Mouse (Mus musculus) heart, embryonic 10.5 days (tissue): ENCODE measurements around the gene Glis2. TPM values are rescaled to one million over a fixed set of nuclear protein-coding genes. Genes with fewer than 3 reads are reported as not detected.

Source experiments
- DNase-seq: peaks from one replicate; pipeline ENCODE4 v3.0.0-alpha.2; 2017; ENCODE audit warnings: low spot score
- H3K27ac ChIP-seq: fragments of 300-500 bp; sonication (generic); 2 replicates; pipeline ENCODE4 v1.5.1; 2016; ENCODE audit warnings: mild to moderate bottlenecking
- H3K27me3 ChIP-seq: fragments of 300-500 bp; sonication (generic); 2 replicates; pipeline ENCODE4 v1.6.1; 2016; ENCODE audit warnings: mild to moderate bottlenecking; ENCODE audit not compliant: poor library complexity, insufficient read depth, severe bottlenecking
- H3K36me3 ChIP-seq: fragments of 300-500 bp; sonication (generic); 2 replicates; pipeline ENCODE4 v1.6.1; 2016; ENCODE audit warnings: mild to moderate bottlenecking, moderate library complexity
- H3K4me1 ChIP-seq: fragments of 300-500 bp; sonication (generic); 2 replicates; pipeline ENCODE4 v1.6.1; 2016; ENCODE audit warnings: mild to moderate bottlenecking
- H3K4me3 ChIP-seq: fragments of 300-500 bp; sonication (generic); 2 replicates; pipeline ENCODE4 v1.5.1; 2016; ENCODE audit warnings: mild to moderate bottlenecking, moderate library complexity
- H3K9me3 ChIP-seq: fragments of 300-500 bp; sonication (generic); 2 replicates; pipeline ENCODE4 v1.6.1; 2016; ENCODE audit warnings: mild to moderate bottlenecking, moderate library complexity
- WGBS: fragments of 180-500 bp; shearing (Covaris S2); methylation state at CpG from one replicate; pipeline ENCODE4 v1.1.7; 2016; 5-methylcytosine and 5-hydroxymethylcytosine counted together
- polyA plus RNA-seq: library from polyadenylated mRNA; unstranded; fragments of >200 nt; fragmentation: Nextera tagmentation; extraction: Ambion mirVana; gene quantifications from 2 replicates; pipeline ENCODE4 v1.2.1, GENCODE M21; 2016

The Glis2 gene
- polyA plus RNA-seq, 1 experiment from 2014 or later, result 20.7 TPM

DNA sequence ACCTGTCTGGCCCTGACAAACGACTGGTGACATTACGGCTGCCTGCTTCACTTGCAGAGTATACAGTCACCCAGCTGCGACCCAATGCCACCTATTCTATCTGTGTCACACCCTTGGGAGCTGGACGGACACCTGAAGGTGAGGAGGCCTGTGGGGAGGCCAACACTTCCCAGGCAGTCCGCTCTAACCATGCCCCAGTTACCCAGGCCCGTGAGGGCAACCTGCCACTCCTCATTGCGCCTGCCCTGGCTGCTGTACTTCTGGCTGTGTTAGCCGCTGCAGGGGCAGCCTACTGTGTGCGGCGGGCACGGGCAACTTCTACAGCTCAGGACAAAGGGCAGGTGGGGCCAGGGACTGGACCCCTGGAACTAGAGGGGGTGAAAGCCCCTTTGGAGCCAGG, 55.2 kb downstream of the Glis2 start:
- H3K4me1 ChIP-seq, result peaks cover 87% of the 10 kb centered on the region
- H3K27ac ChIP-seq, result no peak overlapping the region; the same call in 1 of the 2 replicates
- peaks cover 68% of the 10 kb centered on the region for H3K36me3 ChIP-seq
- H3K27me3 ChIP-seq, result no peaks in the 10 kb centered on the region
- no peaks in the 10 kb centered on the region for H3K9me3 ChIP-seq
- peak; percentile 63 for DNase-seq
- no peak overlapping the region for H3K4me3 ChIP-seq
- 87% methylated on average over 11 of the region's 11 CpGs for WGBS

DNA sequence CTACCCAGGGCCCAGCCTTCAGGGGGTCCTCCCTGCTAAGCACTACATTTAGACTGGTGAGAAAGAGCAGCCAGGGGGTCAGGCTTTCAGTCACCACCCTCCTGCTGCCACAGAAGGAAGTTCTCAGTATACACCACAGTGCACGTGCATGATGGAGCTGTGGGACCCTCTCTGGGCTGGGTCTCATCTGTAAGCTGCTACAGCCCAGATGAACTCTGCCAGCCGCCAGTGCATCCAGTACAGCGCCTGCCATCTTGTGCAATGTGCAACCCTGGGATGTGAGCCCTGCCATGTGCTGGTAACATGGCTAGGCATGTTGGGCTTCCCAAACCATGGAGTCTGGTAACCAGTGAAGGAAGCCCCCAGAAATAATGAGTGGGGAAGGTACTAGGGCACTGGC, 55.6 kb downstream of the Glis2 start:
- Histone ChIP-seq H3K9me3 (no peaks in the 10 kb centered on the region), H3K27me3 (no peaks in the 10 kb centered on the region), H3K27ac (no peak overlapping the region; the same call in 1 of the 2 replicates), H3K4me1 (peaks cover 89% of the 10 kb centered on the region), H3K4me3 (no peak overlapping the region), H3K36me3 (peaks cover 71% of the 10 kb centered on the region)
- no peak for DNase-seq
- WGBS, result 87% methylated on average over 3 of the region's 3 CpGs

DNA sequence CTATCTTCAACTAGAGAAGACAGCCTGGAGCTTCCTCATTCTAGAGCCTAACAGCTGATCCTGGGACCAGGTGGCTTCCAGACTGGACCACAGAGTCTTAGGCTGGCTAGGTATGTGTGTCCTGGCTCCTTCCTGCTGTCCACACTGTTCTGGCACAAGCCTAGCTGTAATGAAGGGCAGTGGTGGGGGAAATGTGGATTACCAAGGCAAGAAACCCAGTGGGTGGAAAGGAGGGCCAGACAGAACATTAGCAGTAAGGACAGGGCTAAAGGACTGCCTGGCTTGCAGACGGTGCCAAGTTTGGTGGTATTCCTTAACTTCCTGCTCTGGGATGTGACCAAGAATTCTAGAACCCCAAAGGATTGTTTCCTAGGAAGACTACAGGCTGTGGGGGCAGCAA, 56.6 kb downstream of the Glis2 start:
- H3K4me1 ChIP-seq, result peaks cover 92% of the 10 kb centered on the region
- DNase-seq, result no peak
- no peak overlapping the region for H3K4me3 ChIP-seq
- H3K36me3 ChIP-seq, result peaks cover 71% of the 10 kb centered on the region
- no peaks in the 10 kb centered on the region for H3K27me3 ChIP-seq
- whole genome bisulfite sequencing, result 86% methylated on average over 1 of the region's 1 CpGs
- no peaks in the 10 kb centered on the region for H3K9me3 ChIP-seq
- peak overlapping the region; percentile 69; the same call in 1 of the 2 replicates for H3K27ac ChIP-seq

DNA sequence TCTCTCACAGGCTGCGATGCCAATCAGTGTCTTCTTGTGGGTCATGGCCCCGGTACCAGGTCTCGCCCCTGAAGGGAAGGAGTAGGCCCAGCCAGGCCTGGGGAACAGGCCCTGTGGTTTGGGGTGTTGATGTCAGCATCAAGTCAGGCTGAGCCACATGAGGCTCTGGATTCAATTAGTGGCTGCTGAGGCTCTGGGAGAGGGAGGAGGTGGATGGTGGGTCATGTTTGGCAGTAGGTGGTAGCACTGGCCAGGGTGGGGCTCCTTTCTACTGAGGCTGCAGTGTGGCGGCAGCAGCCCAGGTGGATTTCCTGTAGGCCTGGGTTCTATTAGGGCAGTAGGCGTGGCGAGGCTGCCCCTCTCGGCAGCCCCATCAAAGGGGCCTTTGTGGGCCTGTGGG, 57.1 kb downstream of the Glis2 start:
- Histone ChIP-seq H3K9me3 (no peaks in the 10 kb centered on the region), H3K4me3 (no peak overlapping the region), H3K27me3 (no peaks in the 10 kb centered on the region), H3K27ac (peak overlapping the region; percentile 69), H3K36me3 (peaks cover 71% of the 10 kb centered on the region), H3K4me1 (peaks cover 92% of the 10 kb centered on the region)
- DNase-seq, result no peak
- 79% methylated on average over 7 of the region's 7 CpGs for WGBS

DNA sequence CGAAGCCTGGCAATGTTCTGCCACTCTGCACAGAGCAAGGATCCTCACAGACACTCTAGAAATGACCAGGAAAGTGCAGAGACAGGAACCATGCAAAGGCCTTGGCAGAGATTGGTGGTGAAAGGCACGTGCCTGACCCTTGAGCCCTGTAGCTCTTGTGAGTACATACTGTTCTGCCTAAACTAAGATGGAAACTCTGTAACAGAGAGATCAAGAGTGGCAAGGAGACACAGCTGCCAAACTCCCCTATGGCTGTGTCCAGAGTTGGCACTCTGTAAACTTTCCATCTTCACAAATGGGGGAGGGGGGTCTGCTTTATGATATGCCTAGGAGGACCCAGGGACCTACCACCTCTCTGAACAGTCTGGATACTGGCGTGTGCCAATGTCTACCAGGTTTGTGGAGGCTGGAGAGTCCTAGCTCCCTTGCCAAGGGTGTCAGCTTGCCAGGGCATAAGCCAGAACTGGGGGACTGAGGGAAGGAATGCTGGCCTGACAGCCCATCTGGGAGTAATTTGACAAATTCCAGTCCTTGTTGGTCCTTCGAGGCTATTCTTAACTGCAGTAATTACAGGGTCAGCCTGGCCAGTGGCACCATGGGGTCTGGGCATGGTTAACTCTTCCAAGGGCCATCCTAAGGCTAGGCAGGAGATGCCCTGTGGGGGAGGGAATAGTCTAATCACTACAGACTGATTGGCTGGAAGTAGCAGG, 58.3 kb downstream of the Glis2 start:
- no peak for DNase-seq
- Histone ChIP-seq H3K9me3 (no peaks in the 10 kb centered on the region), H3K36me3 (peaks cover 67% of the 10 kb centered on the region), H3K27me3 (no peaks in the 10 kb centered on the region), H3K4me1 (peaks cover 92% of the 10 kb centered on the region), H3K4me3 (no peak overlapping the region), H3K27ac (peak overlapping the region; percentile 69)
- 60% methylated on average over 4 of the region's 4 CpGs for WGBS

DNA sequence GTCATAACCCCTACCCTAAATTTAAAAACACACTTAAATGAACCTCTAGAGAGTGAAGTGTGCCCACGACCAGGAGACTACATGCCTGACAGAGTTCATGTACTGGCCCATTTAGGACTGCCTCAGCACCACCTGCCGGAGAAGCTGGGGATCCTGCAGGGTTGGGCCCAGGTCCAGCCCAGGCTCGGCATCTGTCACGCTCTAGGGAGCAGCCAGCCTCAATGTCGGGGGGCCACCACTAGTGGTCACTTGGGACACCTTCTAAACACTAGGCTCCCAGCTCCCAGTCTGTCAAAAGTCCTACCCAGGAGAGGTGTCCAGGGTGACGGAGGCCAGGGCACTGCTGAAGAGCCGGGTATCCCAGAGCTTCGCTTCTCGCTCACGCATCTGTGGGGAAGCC, 60.2 kb downstream of the Glis2 start:
- 81% methylated on average over 10 of the region's 10 CpGs for WGBS
- Histone ChIP-seq H3K27ac (peak overlapping the region; percentile 91), H3K9me3 (no peaks in the 10 kb centered on the region), H3K36me3 (peaks cover 53% of the 10 kb centered on the region), H3K4me1 (peaks cover 88% of the 10 kb centered on the region), H3K27me3 (no peaks in the 10 kb centered on the region), H3K4me3 (no peak overlapping the region)
- DNase-seq, result no peak

DNA sequence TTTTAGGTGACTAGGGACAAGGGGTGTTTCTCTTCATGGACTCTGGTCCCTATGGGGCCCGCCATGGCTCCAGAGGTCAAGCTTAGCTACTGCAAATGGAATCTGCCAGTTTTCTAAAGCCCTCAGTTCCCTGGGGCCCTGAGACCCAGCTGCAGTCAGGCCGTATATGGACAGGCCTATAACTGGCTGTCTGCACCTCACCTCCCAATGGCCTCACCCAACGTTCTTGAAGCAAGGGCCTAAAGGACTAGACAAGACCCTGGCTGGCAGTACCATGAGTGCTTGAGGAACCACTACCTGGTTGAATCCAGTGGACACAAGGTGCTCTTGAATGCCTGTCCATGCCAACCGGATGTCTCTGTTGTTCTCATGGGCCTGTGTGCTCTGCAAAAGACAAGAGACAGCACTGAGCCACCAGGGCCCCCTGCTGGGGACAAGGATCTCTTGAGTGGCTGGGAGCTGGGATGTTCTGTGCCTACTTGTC, 60.8 kb downstream of the Glis2 start:
- no peaks in the 10 kb centered on the region for H3K9me3 ChIP-seq
- peaks cover 83% of the 10 kb centered on the region for H3K4me1 ChIP-seq
- no peak for DNase-seq
- no peaks in the 10 kb centered on the region for H3K27me3 ChIP-seq
- H3K36me3 ChIP-seq, result peaks cover 47% of the 10 kb centered on the region
- H3K27ac ChIP-seq, result peak overlapping the region; percentile 91
- WGBS, result 50% methylated on average over 4 of the region's 4 CpGs
- H3K4me3 ChIP-seq, result no peak overlapping the region

DNA sequence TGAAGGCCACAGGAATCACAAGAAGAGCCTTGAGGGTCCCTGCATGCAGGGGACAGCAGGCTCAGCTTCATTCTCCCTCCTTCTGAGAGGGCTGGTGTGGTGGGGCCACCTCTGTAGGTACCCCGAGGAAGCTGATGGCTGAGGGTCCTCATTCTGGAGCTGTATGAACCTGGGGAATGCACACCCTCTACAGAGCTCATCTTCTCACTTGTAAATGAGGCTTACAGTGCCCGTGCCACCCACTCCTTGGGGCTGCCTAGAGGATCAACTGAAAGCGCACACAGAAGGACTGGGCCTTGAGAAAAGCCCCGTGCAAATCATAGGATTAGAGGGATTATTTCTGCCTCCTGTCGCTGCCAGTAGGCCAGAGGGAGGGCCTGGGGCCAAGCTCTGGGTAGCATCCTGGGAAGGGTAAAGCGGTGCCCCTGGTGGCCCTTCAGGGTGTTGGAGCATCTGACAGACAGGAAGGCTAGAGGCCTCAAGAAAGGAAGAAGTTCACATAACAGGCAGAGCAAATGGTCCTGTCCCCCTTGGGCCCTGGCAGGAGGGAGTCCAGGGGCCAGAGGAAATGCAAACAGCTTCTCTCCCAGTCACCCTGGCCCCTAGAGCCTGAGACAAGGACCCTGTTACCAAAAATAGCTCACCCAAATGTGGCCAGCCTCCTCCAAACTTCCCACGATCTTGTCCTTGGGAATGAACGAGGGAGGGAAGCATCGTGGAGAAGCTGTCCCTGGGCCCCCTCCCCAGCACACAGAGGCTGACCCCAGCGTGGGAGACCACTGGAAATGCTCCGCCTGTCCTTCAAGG, 61.5 kb downstream of the Glis2 start:
- peak; percentile 78 for DNase-seq
- Histone ChIP-seq H3K4me1 (peaks cover 80% of the 10 kb centered on the region), H3K27ac (peak overlapping the region; percentile 91), H3K36me3 (peaks cover 47% of the 10 kb centered on the region), H3K9me3 (no peaks in the 10 kb centered on the region), H3K27me3 (no peaks in the 10 kb centered on the region), H3K4me3 (peak overlapping the region; percentile 3; the same call in 1 of the 2 replicates)
- 25% methylated on average over 11 of the region's 11 CpGs for WGBS

DNA sequence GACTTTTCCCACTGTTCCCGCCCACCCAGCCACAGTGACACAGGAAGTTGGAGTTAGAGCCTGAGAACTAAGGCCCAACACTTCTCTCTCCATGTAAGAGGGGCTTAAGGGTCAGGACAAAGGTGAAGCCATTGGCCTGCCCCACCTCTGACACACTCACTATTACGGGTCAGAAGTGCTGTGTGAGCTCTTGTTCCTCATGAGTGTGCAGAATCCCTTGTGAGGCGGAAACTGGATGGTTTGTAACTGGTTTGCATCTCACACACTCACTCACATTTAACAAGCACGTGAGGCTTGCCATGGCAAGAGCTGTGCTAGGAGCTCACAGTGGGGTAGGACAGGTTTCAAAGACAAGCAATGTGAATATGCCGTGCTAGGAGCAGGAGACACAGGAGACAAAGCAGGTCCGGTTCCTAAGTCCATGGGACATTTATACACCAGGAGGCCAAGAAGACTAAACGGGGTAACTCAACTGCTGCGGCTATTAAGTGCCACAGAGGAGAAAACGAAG, 62.1 kb downstream of the Glis2 start:
- peaks cover 47% of the 10 kb centered on the region for H3K36me3 ChIP-seq
- H3K4me3 ChIP-seq, result 0 out of 2 replicates have a peak overlapping the region, but pooled peaks have one; percentile 3
- no peaks in the 10 kb centered on the region for H3K27me3 ChIP-seq
- H3K27ac ChIP-seq, result peak overlapping the region; percentile 91
- H3K9me3 ChIP-seq, result no peaks in the 10 kb centered on the region
- peak; percentile 73 for DNase-seq
- 59% methylated on average over 9 of the region's 9 CpGs for WGBS
- peaks cover 74% of the 10 kb centered on the region for H3K4me1 ChIP-seq

DNA sequence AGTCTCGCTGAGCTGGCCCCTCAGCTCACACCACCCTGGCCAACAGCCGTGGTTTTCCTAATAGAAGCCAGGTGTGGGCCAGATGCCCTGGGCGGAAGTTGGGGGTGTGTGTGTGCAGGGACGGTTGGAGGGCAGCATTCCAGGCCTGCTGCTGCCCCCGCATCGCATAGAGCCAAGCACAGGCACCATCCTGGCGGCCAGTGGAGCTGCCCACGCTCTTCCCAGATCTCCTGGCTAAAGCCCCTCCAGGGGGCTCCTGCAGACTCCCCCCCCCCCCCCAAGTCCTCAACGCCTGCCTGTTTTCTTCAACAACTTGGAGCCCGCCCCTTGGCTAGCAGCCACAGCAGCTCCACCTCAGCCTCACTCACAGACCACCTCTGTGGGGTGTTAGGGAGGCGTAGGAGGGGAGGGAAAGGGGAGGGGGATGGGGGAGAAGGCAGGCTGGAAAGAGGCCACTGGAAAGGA, 64.3 kb downstream of the Glis2 start:
- peak overlapping the region; percentile 0 for H3K4me3 ChIP-seq

DNA sequence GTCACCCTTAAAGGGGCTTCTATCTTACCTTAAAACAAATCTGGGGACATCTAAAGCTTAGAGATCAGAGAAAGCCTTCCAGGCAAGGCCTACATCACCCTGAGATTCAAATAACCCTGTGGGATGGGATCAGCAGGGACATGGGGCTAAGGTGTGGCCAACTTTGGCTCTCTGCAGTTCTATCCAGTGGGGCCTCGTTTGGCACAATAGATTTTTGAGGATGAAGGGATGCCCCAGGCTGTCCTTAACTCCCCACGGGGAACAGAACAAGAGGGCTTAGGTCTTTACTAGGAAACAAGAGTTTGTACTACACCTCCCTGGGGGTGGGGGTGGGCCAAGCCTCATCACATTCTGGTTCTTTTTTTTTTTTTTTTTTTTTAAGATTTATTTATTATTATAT, 64.8 kb downstream of the Glis2 start:
- no peak for DNase-seq
- WGBS, result 23% methylated on average over 2 of the region's 2 CpGs
- no peaks in the 10 kb centered on the region for H3K27me3 ChIP-seq
- H3K9me3 ChIP-seq, result no peaks in the 10 kb centered on the region
- peaks cover 48% of the 10 kb centered on the region for H3K4me1 ChIP-seq
- peak overlapping the region; percentile 82 for H3K27ac ChIP-seq
- H3K36me3 ChIP-seq, result peaks cover 30% of the 10 kb centered on the region
- peak overlapping the region; percentile 0; the same call in 1 of the 2 replicates for H3K4me3 ChIP-seq

More for the DNA sequence above, 64.3 kb downstream of the Glis2 start:
- DNase-seq, result peak; percentile 84
- H3K9me3 ChIP-seq, result no peaks in the 10 kb centered on the region
- 19% methylated on average over 11 of the region's 11 CpGs for WGBS
- H3K36me3 ChIP-seq, result peaks cover 29% of the 10 kb centered on the region
- H3K27ac ChIP-seq, result peak overlapping the region; percentile 82
- peaks cover 52% of the 10 kb centered on the region for H3K4me1 ChIP-seq
- no peaks in the 10 kb centered on the region for H3K27me3 ChIP-seq

DNA sequence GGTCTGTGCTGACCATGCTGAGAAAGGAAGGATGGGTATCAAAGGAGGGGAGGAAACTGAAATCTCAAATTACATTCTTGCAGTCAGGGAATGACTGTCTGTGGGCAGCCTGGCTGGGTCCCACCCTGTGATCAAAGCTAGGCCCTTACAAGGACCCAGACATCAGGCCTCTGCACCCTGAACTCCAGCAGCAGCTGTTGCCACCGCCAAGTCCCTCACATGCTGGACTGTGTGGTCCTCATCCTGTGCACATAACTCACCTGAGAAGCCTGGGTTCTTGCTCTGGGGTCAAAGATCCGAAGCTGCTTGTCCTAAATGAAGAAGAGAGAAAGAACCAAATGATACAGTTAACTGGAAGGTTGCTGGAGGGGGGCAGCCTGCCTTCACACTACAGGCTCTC, 67.1 kb downstream of the Glis2 start:
- no peaks in the 10 kb centered on the region for H3K9me3 ChIP-seq
- peaks cover 39% of the 10 kb centered on the region for H3K36me3 ChIP-seq
- WGBS, result 75% methylated on average over 2 of the region's 2 CpGs
- H3K27ac ChIP-seq, result no peak overlapping the region
- DNase-seq, result no peak
- no peak overlapping the region for H3K4me3 ChIP-seq
- H3K27me3 ChIP-seq, result no peaks in the 10 kb centered on the region
- peaks cover 26% of the 10 kb centered on the region for H3K4me1 ChIP-seq

DNA sequence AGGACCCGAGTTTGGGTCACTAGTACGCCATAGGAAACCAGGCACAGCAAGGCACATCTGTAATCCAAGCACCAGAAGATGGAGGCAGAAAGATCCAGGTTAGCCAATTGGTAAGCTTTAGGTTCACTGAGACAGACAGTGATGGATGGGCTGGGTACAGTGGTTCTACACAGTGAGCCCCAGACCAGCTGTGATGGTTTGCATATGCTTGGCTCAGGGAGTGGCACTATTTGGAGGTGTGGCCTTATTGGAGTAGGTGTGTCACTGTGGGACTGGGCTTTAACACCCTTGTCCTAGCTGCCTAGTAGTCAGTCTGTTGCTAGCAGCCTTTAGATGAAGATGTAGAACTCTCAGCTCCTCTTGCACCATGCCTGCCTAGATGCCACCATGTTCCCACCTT, 69.3 kb downstream of the Glis2 start:
- WGBS, result 88% methylated on average over 2 of the region's 2 CpGs
- no peaks in the 10 kb centered on the region for H3K27me3 ChIP-seq
- peaks cover 57% of the 10 kb centered on the region for H3K36me3 ChIP-seq
- peaks cover 7% of the 10 kb centered on the region for H3K4me1 ChIP-seq
- H3K4me3 ChIP-seq, result no peak overlapping the region
- no peak for DNase-seq
- no peaks in the 10 kb centered on the region for H3K9me3 ChIP-seq
- H3K27ac ChIP-seq, result no peak overlapping the region
